Mouse (Mus musculus) heart, embryonic 15.5 days (tissue): Measurements from ENCODE around the gene Spock2. TPM values are rescaled to one million over a fixed set of nuclear protein-coding genes. Genes with fewer than 3 reads are reported as not detected.
A peak's percentile ranks its signal among the peaks of the same experiment; 100 is the strongest.

ENCODE experiments used
- ATAC-seq: fragments of 200-750 bp; cut with Nextera tagmentation; replicated peaks from 2 replicates; pipeline ENCODE4 v1.8.0; 2017; ENCODE audit warnings: low read depth, moderate TSS enrichment; ENCODE audit not compliant: insufficient number of reproducible peaks, insufficient read depth, low FRiP score
- H3K27ac ChIP-seq: fragments of 300-500 bp; sonication (generic); 2 replicates; pipeline ENCODE4 v1.5.1; 2015; ENCODE audit warnings: mild to moderate bottlenecking, inconsistent platforms
- H3K27me3 ChIP-seq: fragments of 300-500 bp; sonication (generic); 2 replicates; pipeline ENCODE4 v1.6.1; 2015; ENCODE audit warnings: inconsistent platforms
- H3K36me3 ChIP-seq: fragments of 300-500 bp; sonication (generic); 2 replicates; pipeline ENCODE4 v1.6.1; 2015; ENCODE audit warnings: mild to moderate bottlenecking, inconsistent platforms
- H3K4me1 ChIP-seq: fragments of 300-500 bp; sonication (generic); replicated peaks from 2 replicates; pipeline ENCODE4 v1.6.1; 2015; ENCODE audit warnings: inconsistent platforms
- H3K4me2 ChIP-seq: fragments of 300-500 bp; sonication (generic); 2 replicates; pipeline ENCODE4 v1.6.1; 2015; ENCODE audit warnings: inconsistent platforms, mild to moderate bottlenecking, moderate library complexity
- H3K4me3 ChIP-seq: fragments of 300-500 bp; sonication (generic); 2 replicates; pipeline ENCODE4 v1.5.1; 2015; ENCODE audit warnings: mild to moderate bottlenecking, inconsistent platforms
- H3K9ac ChIP-seq: fragments of 300-500 bp; sonication (generic); 2 replicates; pipeline ENCODE4 v1.6.1; 2015; ENCODE audit warnings: mild to moderate bottlenecking, inconsistent platforms
- H3K9me3 ChIP-seq: fragments of 300-500 bp; sonication (generic); replicated peaks from 2 replicates; pipeline ENCODE4 v1.6.1; 2016; ENCODE audit warnings: inconsistent platforms
- WGBS: fragments of 180-500 bp; shearing (Covaris S2); methylation state at CpG from one replicate; pipeline ENCODE4 v1.1.7; 2015; ENCODE audit warnings: mixed read lengths; 5-methylcytosine and 5-hydroxymethylcytosine counted together
- polyA plus RNA-seq: library from polyadenylated mRNA; unstranded; fragments of >200 nt; fragmentation: Nextera tagmentation; extraction: Ambion mirVana; gene quantifications from 2 replicates; pipeline ENCODE4 v1.2.1, GENCODE M21; 2015

Gene Spock2
- polyA plus RNA-seq, 1 experiment from 2014 or later: 3.8 TPM

GRCm38 (mm10) chr10:60081905-60082304 is 24.1 kb upstream of the Spock2 start:
- Histone ChIP-seq H3K27me3 (peaks cover 3% of the 10 kb centered on the region; the same call in 1 of the 2 replicates), H3K27ac (peak overlapping the region; percentile 84), H3K9me3 (no peaks in the 10 kb centered on the region), H3K4me3 (no peak overlapping the region), H3K4me2 (no peak overlapping the region), H3K36me3 (no peaks in the 10 kb centered on the region), H3K4me1 (peaks cover 65% of the 10 kb centered on the region), H3K9ac (no peak overlapping the region)
- 24% methylated on average over 5 of the region's 5 CpGs for WGBS
- ATAC-seq: peak; percentile 37

GRCm38 (mm10) chr10:60084065-60084464 is 22.0 kb upstream of the Spock2 start:
- no peak for ATAC-seq
- WGBS: 64% methylated on average over 4 of the region's 4 CpGs

GRCm38 (mm10) chr10:60092311-60092710 is 13.7 kb upstream of the Spock2 start:
- Histone ChIP-seq H3K36me3 (no peaks in the 10 kb centered on the region), H3K27ac (no peak overlapping the region), H3K4me1 (no peaks in the 10 kb centered on the region), H3K4me3 (no peak overlapping the region), H3K9me3 (no peaks in the 10 kb centered on the region), H3K27me3 (peaks cover 20% of the 10 kb centered on the region), H3K4me2 (no peak overlapping the region), H3K9ac (no peak overlapping the region)
- no peak for ATAC-seq
- WGBS: 78% methylated on average over 2 of the region's 2 CpGs

More at GRCm38 (mm10) chr10:60084065-60084464, 22.0 kb upstream of the Spock2 start:
- H3K9me3 ChIP-seq: no peaks in the 10 kb centered on the region
- peaks cover 13% of the 10 kb centered on the region for H3K27me3 ChIP-seq
- H3K27ac ChIP-seq: no peak overlapping the region
- no peak overlapping the region for H3K4me2 ChIP-seq
- H3K9ac ChIP-seq: no peak overlapping the region
- no peaks in the 10 kb centered on the region for H3K36me3 ChIP-seq
- H3K4me1 ChIP-seq: peaks cover 47% of the 10 kb centered on the region
- no peak overlapping the region for H3K4me3 ChIP-seq

- Histone ChIP-seq H3K9ac (no peak overlapping the region), H3K4me2 (no peak overlapping the region), H3K27me3 (peaks cover 11% of the 10 kb centered on the region), H3K36me3 (peaks cover 2% of the 10 kb centered on the region; the same call in 1 of the 2 replicates), H3K9me3 (no peaks in the 10 kb centered on the region), H3K4me3 (no peak overlapping the region), H3K4me1 (no peaks in the 10 kb centered on the region), H3K27ac (no peak overlapping the region)
- ATAC-seq: no peak
- WGBS: 83% methylated on average over 2 of the region's 2 CpGs
Measured at GRCm38 (mm10) chr10:60093751-60094150, 12.3 kb upstream of the Spock2 start.

GRCm38 (mm10) chr10:60095558-60095957 is 10.5 kb upstream of the Spock2 start:
- H3K27ac ChIP-seq: no peak overlapping the region
- H3K27me3 ChIP-seq: peaks cover 8% of the 10 kb centered on the region
- no peak overlapping the region for H3K4me3 ChIP-seq
- peaks cover 3% of the 10 kb centered on the region for H3K36me3 ChIP-seq
- no peak for ATAC-seq
- H3K4me1 ChIP-seq: no peaks in the 10 kb centered on the region
- no peak overlapping the region for H3K4me2 ChIP-seq
- H3K9me3 ChIP-seq: no peaks in the 10 kb centered on the region
- no peak overlapping the region for H3K9ac ChIP-seq
- WGBS: 95% methylated on average over 2 of the region's 2 CpGs

- peaks cover 3% of the 10 kb centered on the region for H3K36me3 ChIP-seq
- H3K27ac ChIP-seq: no peak overlapping the region
- H3K4me2 ChIP-seq: no peak overlapping the region
- peaks cover 8% of the 10 kb centered on the region for H3K27me3 ChIP-seq
- H3K9me3 ChIP-seq: no peaks in the 10 kb centered on the region
- 75% methylated on average over 1 of the region's 1 CpGs for WGBS
- H3K4me1 ChIP-seq: no peaks in the 10 kb centered on the region
- no peak for ATAC-seq
- no peak overlapping the region for H3K9ac ChIP-seq
- H3K4me3 ChIP-seq: no peak overlapping the region
Measured at GRCm38 (mm10) chr10:60096302-60096701, 9.7 kb upstream of the Spock2 start.

GRCm38 (mm10) chr10:60097146-60097545 is 8.9 kb upstream of the Spock2 start:
- no peak overlapping the region for H3K4me3 ChIP-seq
- peaks cover 8% of the 10 kb centered on the region for H3K27me3 ChIP-seq
- H3K4me1 ChIP-seq: no peaks in the 10 kb centered on the region
- ATAC-seq: no peak
- WGBS: 84% methylated on average over 9 of the region's 9 CpGs
- H3K9ac ChIP-seq: no peak overlapping the region
- no peak overlapping the region for H3K27ac ChIP-seq
- H3K4me2 ChIP-seq: no peak overlapping the region
- H3K9me3 ChIP-seq: no peaks in the 10 kb centered on the region
- peaks cover 3% of the 10 kb centered on the region for H3K36me3 ChIP-seq

- WGBS: 74% methylated on average over 5 of the region's 5 CpGs
- ATAC-seq: no peak
- peaks cover 3% of the 10 kb centered on the region for H3K36me3 ChIP-seq
- H3K4me2 ChIP-seq: no peak overlapping the region
- no peak overlapping the region for H3K27ac ChIP-seq
- H3K9ac ChIP-seq: no peak overlapping the region
- H3K4me3 ChIP-seq: no peak overlapping the region
- no peaks in the 10 kb centered on the region for H3K9me3 ChIP-seq
- no peaks in the 10 kb centered on the region for H3K4me1 ChIP-seq
- H3K27me3 ChIP-seq: peaks cover 8% of the 10 kb centered on the region
Measured at GRCm38 (mm10) chr10:60097774-60098173, 8.2 kb upstream of the Spock2 start.

- ATAC-seq: no peak; the same call in 1 of the 2 replicates
- H3K4me2 ChIP-seq: peak overlapping the region; percentile 98
- H3K9ac ChIP-seq: no peak overlapping the region
- H3K36me3 ChIP-seq: no peaks in the 10 kb centered on the region
- 25% methylated on average over 20 of the region's 20 CpGs for WGBS
- no peaks in the 10 kb centered on the region for H3K9me3 ChIP-seq
- no peak overlapping the region for H3K27ac ChIP-seq
- H3K4me3 ChIP-seq: peak overlapping the region; percentile 65
- peaks cover 73% of the 10 kb centered on the region for H3K27me3 ChIP-seq
- H3K4me1 ChIP-seq: peaks cover 23% of the 10 kb centered on the region
Measured at GRCm38 (mm10) chr10:60105391-60106145, 451 bp upstream of the Spock2 start.

- Histone ChIP-seq H3K27ac (0 out of 2 replicates have a peak overlapping the region, but pooled peaks have one; percentile 3), H3K4me2 (peak overlapping the region; percentile 98), H3K9me3 (no peaks in the 10 kb centered on the region), H3K36me3 (no peaks in the 10 kb centered on the region), H3K9ac (peak overlapping the region; percentile 54), H3K27me3 (peaks cover 84% of the 10 kb centered on the region), H3K4me3 (peak overlapping the region; percentile 65), H3K4me1 (peaks cover 23% of the 10 kb centered on the region)
- peak; percentile 47 for ATAC-seq
- under 1% methylated on average over 57 of the region's 57 CpGs for WGBS
Measured at GRCm38 (mm10) chr10:60106531-60107186, 640 bp downstream of the Spock2 start.

- Histone ChIP-seq H3K36me3 (no peaks in the 10 kb centered on the region), H3K27me3 (peaks cover 87% of the 10 kb centered on the region), H3K4me1 (peaks cover 23% of the 10 kb centered on the region), H3K27ac (no peak overlapping the region), H3K4me2 (peak overlapping the region; percentile 98), H3K9ac (peak overlapping the region; percentile 54), H3K9me3 (no peaks in the 10 kb centered on the region), H3K4me3 (peak overlapping the region; percentile 65)
- no peak for ATAC-seq
- WGBS: 5% methylated on average over 21 of the region's 28 CpGs
Measured at GRCm38 (mm10) chr10:60107448-60107847, 1.4 kb downstream of the Spock2 start.
